Mouse (Mus musculus) brain, adult 2 months (tissue): Measurements from ENCODE around the gene Rhbdf2.

Experiments
- DNase-seq: peaks from one replicate; pipeline ENCODE4 v3.0.0; 2011; ENCODE audit warnings: low read depth, low spot score

Rhbdf2 gene

GRCm38 (mm10) chr11:116589020-116589531 lies 37.7 kb downstream of the Rhbdf2 start:
- DNase-seq = no peak

GRCm38 (mm10) chr11:116586801-116587631 lies 39.8 kb downstream of the Rhbdf2 start:
- peak; percentile 70 for DNase-seq

GRCm38 (mm10) chr11:116586310-116586709 lies 40.5 kb downstream of the Rhbdf2 start, which contains the start of gene Aanat:
Gene Aanat (plus strand): TSS chr11:116586432.
- no peak for DNase-seq

DNA sequence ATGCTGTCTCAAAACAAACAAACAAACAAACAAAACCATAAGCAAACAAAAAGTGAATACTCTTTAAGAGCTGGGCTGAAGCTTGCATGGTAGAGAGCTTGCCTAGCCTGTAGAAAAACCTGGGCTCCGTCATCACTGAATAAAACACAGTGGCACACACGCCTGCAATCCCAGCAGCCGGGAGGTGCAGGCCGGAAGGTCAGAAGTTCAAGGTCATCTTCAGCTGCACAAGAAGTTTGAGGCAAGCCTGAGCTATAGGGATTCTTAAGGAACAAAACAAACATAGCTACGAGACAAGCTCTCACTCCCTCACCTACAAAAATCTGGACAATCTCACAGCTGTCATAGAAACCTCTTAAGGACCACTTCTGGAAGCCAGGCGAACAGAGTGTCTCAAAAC lies 41.1 kb downstream of the Rhbdf2 start:
- no peak for DNase-seq

DNA sequence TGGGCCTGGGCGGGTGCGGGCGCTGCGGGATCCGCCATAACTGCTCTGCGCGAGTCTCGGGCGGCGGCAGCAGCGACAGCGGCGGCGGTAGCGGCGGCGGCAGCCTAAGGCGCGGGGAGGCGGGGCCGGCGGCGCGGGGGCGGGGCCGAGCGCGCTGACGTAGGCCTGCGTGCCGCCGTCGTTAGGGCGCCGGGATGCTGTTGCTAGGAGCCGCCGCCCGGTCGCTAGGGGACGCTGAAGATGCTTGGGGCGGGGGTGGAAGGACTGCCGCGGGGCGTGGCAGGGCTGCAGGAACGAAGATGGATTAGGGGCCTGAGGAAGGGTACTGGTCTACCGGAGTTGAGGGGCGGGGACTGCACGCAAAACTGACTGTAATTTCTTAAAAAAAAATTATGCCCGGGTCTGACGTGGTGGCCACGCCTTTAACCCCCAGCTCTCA lies 45.4 kb downstream of the Rhbdf2 start, which contains the start of gene Ube2o:
Gene Ube2o, minus strand, starts transcription at position 72 of the 439 bp plus-strand sequence.
- DNase-seq = peak; percentile 92

DNA sequence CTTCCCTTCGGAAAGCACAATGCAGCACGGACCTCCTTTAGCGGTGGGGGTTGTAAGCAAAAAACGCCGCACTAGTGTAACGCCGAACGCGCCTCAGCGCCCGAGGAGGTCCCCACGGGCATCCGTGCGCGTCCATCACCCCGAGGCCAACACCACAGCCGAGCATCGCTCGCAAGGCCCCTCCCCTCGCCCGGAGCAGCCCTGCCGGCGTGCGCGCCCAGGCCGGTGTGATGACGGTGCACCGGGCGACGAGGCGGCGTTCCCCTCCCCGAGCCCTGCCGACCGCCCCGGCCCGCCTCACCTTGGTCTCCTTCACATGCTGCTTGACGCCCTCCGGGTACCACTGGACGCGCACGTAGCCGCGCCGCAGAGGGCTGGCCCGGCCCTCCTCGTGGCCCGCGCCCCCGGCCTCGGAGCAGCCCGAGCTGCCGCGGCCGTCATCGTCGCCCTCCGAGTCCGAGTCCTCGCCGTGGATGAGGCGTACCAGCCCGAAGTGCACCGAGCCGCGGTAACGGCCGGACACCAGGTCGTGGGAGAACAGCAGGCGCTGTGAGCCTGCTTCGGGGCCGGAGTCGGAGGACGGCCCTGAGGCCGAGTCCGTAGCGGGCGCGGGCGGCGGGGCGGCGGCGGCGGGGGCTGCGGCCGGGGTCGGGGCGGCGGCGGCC lies 46.0 kb downstream of the Rhbdf2 start:
- peak; percentile 74 for DNase-seq

DNA sequence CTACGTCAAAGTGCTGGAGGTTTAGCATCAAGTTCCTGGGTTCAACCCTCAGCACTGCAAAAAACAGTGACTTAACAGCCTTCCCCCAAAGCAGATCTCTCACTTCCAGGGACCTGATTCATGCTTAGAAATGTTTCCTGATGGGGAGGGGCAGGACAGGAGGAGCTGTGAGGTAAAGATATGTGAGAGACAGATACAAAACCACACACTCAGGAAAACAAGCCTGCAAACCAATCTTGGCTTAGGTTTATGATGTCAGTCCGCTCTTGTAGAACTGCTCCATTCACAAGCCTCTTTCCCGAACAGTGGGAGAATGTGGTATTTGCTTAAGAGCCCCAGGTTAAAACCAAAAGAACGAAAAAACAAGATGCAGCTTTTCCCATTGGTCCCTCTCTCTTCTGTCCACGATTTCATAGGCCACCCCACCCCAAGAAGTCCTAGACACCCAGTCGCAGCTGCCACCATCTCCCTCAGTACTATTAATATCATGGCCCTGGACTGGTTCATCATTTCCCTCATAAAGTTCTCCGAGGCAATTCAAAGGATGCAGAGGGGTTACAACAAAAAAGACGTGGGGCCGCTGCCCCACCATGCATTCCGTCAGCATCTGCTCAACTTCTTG lies 46.7 kb downstream of the Rhbdf2 start:
- peak; percentile 48 for DNase-seq

DNA sequence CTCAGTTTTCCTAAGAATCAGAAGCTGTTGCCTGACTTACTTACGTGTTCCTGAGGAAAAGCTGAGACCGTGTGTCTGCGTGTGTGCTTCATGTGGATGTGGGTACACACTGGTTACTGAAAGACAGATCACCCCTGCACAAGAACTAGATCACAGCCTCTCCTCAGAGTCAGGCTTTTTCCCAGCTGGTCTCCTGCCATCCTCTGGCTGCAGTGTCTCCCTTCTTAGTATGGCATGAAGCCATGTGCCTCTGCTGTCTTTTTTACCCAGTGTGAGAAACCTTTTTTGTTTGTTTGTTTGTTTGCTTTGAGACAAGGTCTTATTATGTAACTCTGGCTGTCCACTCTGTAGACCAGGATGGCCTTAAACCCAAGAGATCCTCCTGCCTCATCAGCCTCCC lies 47.5 kb downstream of the Rhbdf2 start:
- DNase-seq = peak; percentile 57

- no peak for DNase-seq
Observed at GRCm38 (mm10) chr11:116575396-116575795, 51.4 kb downstream of the Rhbdf2 start.

- peak; percentile 22 for DNase-seq
Observed at GRCm38 (mm10) chr11:116574982-116575381, 51.8 kb downstream of the Rhbdf2 start.

GRCm38 (mm10) chr11:116574486-116574885 lies 52.3 kb downstream of the Rhbdf2 start:
- DNase-seq = peak; percentile 58

DNA sequence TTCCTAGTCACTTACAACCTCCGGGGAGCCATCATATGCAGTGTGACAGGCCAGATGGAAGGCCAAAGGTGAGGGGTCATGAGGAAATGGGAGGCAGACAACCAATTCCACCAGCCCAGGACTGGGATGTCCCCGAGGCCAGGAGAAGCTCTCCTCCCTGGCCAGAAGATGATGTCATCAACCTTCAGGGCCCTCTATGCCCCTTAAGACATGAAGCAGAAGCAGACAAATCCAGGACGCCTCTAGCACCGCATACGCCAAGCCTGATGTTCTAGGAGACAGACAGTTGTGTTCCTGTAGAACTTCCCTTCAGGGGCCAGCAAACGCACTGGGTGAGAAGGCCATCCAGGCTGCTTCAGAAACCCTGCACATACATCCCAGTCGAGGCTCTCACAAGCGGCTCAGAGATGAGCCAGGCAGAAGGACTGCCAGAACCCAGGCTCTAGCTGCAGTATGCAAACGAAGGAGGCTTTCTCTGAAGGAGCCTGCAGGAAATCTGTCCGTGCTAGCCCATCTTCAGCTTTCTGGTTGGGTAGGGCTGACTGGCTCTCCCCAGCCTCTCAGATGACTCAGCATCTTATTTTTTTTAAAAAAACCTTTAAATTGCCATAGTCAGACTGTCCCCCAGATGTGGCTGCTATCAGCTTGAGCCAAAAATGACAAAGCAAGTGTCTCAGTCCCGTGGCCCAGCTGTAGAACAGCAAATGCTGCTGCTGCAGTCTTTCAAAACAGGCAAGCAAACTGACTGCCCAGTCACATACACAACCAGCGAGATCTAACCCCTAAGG lies 53.9 kb downstream of the Rhbdf2 start:
- DNase-seq = peak; percentile 80

DNA sequence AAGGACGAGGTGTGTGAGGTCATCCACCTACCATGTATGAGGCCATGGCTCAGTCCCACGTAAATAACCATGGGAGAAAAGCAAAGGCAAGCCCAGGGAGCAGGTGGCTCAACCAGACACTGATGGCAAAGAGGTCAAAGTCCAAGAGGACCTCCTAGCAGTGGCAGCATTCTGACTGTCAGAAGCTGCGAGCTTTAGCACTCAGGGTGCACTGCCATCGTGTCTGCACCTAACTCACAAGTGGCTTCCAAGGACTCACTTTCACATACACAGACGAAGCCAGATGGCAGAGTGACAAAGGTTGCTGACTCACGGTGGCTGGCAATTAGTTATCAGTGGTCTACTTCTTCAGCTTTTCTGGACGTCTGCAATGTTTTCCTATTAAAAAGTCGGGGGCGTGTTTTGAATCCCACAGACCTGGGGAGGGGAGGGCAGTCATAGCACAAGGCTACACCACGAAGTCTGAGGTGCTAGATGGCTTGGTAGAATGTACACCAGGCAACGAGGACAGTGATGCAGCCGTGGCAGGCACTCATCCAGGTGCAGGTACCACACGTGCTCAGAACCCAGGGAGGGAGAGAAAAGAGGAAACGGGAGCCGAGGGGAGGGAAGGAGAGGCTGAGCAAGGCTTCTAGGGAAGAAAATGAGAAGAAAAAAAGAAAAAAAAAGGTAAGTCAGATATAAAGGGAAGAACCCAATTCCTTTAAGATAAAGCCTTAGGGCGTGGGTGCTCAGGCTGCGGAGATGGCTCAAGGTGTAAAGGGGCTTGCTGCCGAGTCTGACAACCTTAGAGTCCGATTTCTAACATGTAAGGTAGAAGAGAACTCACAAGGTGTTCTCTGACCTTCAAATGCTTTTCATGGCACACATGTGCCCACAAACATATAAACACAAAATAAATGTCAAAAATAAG lies 54.8 kb downstream of the Rhbdf2 start:
- peak; percentile 57 for DNase-seq

- peak; percentile 56 for DNase-seq
Observed at GRCm38 (mm10) chr11:116570821-116571220, 56.0 kb downstream of the Rhbdf2 start.

DNA sequence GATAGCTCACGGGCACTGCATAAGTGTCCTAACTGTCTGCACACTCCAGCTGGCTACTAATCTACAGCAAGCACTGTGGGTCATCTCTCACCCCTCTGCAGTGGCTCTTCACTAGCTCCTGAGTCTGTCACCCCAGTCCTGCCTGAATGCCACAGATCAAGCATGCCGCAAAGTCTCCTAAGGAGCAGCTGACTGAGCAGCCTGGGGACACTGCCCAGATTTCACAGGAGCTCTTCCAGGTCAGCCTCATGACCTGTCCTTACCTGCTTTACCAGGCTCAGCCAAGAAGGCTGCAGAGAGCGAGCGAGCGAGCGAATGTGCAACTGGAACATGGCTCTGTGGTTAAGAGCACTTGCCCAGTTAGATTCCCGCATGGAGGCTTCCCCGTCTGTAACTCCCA lies 59.3 kb downstream of the Rhbdf2 start:
- DNase-seq = no peak

DNA sequence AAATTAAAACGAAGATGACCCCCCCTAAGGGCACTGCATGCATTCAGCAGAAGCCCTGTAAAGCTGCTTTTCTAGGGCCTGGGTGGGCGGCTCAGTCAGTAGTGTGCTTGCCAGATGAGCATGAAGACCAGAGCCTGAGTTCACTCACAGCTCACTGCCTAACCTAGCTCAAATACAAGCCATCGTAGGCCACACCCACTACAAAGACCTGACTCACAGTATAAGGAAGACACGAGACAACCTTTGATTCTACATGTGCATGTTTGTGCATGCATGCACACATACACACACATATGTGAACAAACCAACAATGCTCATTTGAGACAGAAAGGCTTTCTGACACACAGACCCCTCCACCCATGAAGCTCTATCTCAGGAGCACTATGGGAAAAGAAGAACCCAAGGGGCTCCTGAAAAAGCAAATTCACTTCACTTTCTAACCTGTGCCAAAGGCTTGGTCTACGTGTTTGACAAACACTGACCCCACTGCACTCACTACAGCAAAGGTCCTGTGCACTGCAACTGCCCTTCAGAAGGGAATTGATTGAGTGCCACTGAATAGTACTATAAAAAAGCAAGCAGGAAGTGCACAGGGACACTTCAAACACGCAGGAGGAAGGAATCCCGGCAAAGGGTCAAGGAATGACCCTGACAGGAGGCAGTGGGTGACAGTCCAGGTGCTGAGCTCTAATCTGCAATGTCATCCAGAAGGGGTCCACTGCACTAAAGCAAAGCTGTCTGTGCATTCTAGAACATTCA lies 61.4 kb downstream of the Rhbdf2 start:
- no peak for DNase-seq

DNA sequence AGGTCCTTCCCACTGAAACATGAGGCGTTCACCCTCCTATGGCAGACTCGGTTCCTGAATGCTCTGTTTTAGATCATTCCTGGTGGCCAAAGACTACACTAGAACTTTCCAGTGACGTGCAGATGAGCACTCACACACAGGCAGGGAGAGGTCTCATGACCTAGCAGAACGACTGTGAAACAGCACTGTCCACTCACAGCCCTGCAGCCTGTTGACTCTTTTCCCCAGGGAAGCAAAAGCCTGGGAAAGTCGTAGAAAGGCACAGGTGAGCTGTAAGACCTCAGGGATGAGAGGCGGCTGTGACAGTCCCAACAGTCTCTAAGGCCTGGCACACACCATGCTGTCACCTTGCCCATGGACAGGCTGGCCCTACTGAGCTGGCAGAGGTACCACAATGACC lies 70.5 kb downstream of the Rhbdf2 start:
- DNase-seq = no peak

DNA sequence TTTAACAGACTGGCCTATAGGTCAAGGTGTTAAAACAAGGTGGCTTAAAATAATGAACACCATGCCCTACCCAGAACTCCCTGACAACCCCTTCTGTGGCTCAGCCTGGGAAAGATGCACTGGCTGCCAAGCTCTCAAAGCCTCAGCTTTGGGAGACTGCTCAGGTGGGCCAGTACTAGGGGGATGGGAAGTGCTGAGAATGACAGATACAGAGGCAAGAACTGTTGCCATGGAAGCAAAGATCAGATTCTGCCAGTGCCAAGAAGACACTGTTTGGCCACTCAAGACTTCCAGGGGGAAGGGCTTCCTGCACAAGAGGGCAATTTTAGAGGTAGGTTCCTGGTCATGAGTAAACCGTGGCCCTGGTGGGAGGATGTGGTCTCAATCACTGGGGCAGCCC lies 71.2 kb downstream of the Rhbdf2 start:
- DNase-seq = no peak

- DNase-seq = peak; percentile 86
Observed at GRCm38 (mm10) chr11:116554171-116554878, 72.5 kb downstream of the Rhbdf2 start.
